ENCODE assay signal across 7 mouse cellular contexts in the genomic region with DNA sequence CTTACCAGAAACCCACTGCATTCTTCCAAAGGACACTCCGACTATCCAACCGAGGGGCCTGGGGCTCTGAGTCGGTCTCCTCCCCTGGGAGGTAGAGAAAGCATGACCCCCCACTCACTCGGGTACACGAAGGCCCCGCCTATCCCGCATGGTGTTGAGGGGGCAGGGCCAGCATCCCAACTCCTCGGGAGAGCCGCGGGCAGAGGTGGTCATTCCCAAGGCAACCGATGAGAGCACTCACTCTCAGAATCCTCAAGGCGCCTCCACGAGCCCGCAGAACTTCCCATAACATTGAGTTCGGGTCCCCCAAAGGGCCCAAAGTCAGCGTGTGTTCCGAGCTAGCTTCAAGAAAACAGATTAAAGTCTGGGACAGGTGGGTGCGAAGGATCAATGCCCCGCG. TPM values are rescaled to one million over a fixed set of nuclear protein-coding genes. Genes with fewer than 3 reads are reported as not detected.
DNase-seq lines count a peak whose midpoint lies in the region; ATAC-seq and TF ChIP-seq lines count a peak whose summit lies in the region.

No protein-coding gene starts in this region.

- no peak for ATAC-seq in megakaryocyte, adult 5-6 weeks (ENCODE audit: poor library complexity, severe bottlenecking)
- peak; percentile 77 for ATAC-seq in forebrain, embryonic 11.5 days (replicated peaks; ENCODE audit: low FRiP score)
- peak; percentile 63 for ATAC-seq in kidney, embryonic 15.5 days (replicated peaks; ENCODE audit: low FRiP score)
- ATAC-seq in lung, postnatal 0 days: peak; percentile 49
- peak; percentile 53; the same call in 1 of the 2 replicates for ATAC-seq in stomach, embryonic 16.5 days (ENCODE audit: insufficient read depth, low FRiP score)

- H3K4me1 ChIP-seq in megakaryocyte, embryonic 14.5 days: peaks cover 63% of the 10 kb centered on the region
- H3K4me1 ChIP-seq in forebrain, embryonic 11.5 days (replicated peaks; ENCODE audit: control insufficient read depth, insufficient read depth, low read length): no peaks in the 10 kb centered on the region
- H3K4me1 ChIP-seq in kidney, embryonic 15.5 days: peaks cover 19% of the 10 kb centered on the region
- no peaks in the 10 kb centered on the region; the same call in 1 of the 2 replicates for H3K4me1 ChIP-seq in lung, postnatal 0 days (ENCODE audit: insufficient read depth, low read depth, low read length)
- H3K4me1 ChIP-seq in stomach, embryonic 16.5 days (ENCODE audit: control insufficient read depth, insufficient read depth, low read length): 0 out of 2 replicates have a peak, but pooled peaks cover 4% of the 10 kb centered on the region

- peak; percentile 38 for DNase-seq in brain, embryonic 14.5 days (ENCODE audit: low read depth)
- peak; percentile 72 for DNase-seq in forebrain, embryonic 11.5 days (ENCODE audit: low spot score)
- DNase-seq in lung, postnatal 0 days (ENCODE audit: low spot score): peak; percentile 55

- no peaks in the 10 kb centered on the region for H3K9me3 ChIP-seq in megakaryocyte, embryonic 14.5 days
- no peaks in the 10 kb centered on the region for H3K9me3 ChIP-seq in forebrain, embryonic 11.5 days (ENCODE audit: control insufficient read depth, low read length)
- no peaks in the 10 kb centered on the region for H3K9me3 ChIP-seq in kidney, embryonic 15.5 days (replicated peaks)
- H3K9me3 ChIP-seq in lung, postnatal 0 days (ENCODE audit: low read length): no peaks in the 10 kb centered on the region
- no peaks in the 10 kb centered on the region for H3K9me3 ChIP-seq in stomach, embryonic 16.5 days (replicated peaks; ENCODE audit: control insufficient read depth, low read length)

- TF ChIP-seq POLR2A in brain, embryonic 14.5 days (IDR thresholded peaks at IDR 0.05; ENCODE audit: borderline replicate concordance, extremely low read depth, insufficient read depth, insufficient read length, poor library complexity, severe bottlenecking): no peak

- H3K27ac ChIP-seq in forebrain, embryonic 11.5 days (ENCODE audit: low read depth, low read length): no peak overlapping the region
- H3K27ac ChIP-seq in kidney, embryonic 15.5 days: peak overlapping the region; percentile 90; the same call in 1 of the 2 replicates
- H3K27ac ChIP-seq in lung, postnatal 0 days (ENCODE audit: low read length): 0 out of 2 replicates have a peak overlapping the region, but pooled peaks have one; percentile 85
- H3K27ac ChIP-seq in stomach, embryonic 16.5 days (ENCODE audit: low read length): peak overlapping the region; percentile 46

- peak overlapping the region; percentile 94 for H3K4me3 ChIP-seq in megakaryocyte, embryonic 14.5 days (replicated peaks)
- H3K4me3 ChIP-seq in forebrain, embryonic 11.5 days (ENCODE audit: low read depth, low read length): peak overlapping the region; percentile 48
- H3K4me3 ChIP-seq in kidney, embryonic 15.5 days (replicated peaks): peak overlapping the region; percentile 58
- peak overlapping the region; percentile 49 for H3K4me3 ChIP-seq in lung, postnatal 0 days (ENCODE audit: low read depth, low read length)
- H3K4me3 ChIP-seq in stomach, embryonic 16.5 days (replicated peaks; ENCODE audit: low read length): peak overlapping the region; percentile 70

- H3K4me2 ChIP-seq in forebrain, embryonic 11.5 days (ENCODE audit: low read depth, low read length, severe bottlenecking): peak overlapping the region; percentile 56
- peak overlapping the region; percentile 89 for H3K4me2 ChIP-seq in kidney, embryonic 15.5 days
- peak overlapping the region; percentile 78 for H3K4me2 ChIP-seq in lung, postnatal 0 days (replicated peaks; ENCODE audit: low read depth, low read length)
- H3K4me2 ChIP-seq in stomach, embryonic 16.5 days (ENCODE audit: low read depth, low read length): peak overlapping the region; percentile 78

- H3K27me3 ChIP-seq in megakaryocyte, embryonic 14.5 days (replicated peaks): peaks cover 35% of the 10 kb centered on the region
- peaks cover 4% of the 10 kb centered on the region for H3K27me3 ChIP-seq in forebrain, embryonic 11.5 days (ENCODE audit: control insufficient read depth, insufficient read depth, low read length)
- peaks cover 8% of the 10 kb centered on the region for H3K27me3 ChIP-seq in kidney, embryonic 15.5 days
- no peaks in the 10 kb centered on the region for H3K27me3 ChIP-seq in lung, postnatal 0 days (replicated peaks; ENCODE audit: insufficient read depth, low read length)
- no peaks in the 10 kb centered on the region; the same call in 1 of the 2 replicates for H3K27me3 ChIP-seq in stomach, embryonic 16.5 days (ENCODE audit: control insufficient read depth, insufficient read depth, low read length)

- WGBS in forebrain, embryonic 11.5 days: 2% methylated on average over 20 of the region's 20 CpGs
- under 1% methylated on average over 20 of the region's 20 CpGs for WGBS in kidney, embryonic 15.5 days
- 4% methylated on average over 20 of the region's 20 CpGs for WGBS in lung, postnatal 0 days
- WGBS in stomach, embryonic 16.5 days: 2% methylated on average over 20 of the region's 20 CpGs

- H3K9ac ChIP-seq in forebrain, embryonic 11.5 days (ENCODE audit: low read length): peak overlapping the region; percentile 35
- H3K9ac ChIP-seq in kidney, embryonic 15.5 days: peak overlapping the region; percentile 52
- peak overlapping the region; percentile 29 for H3K9ac ChIP-seq in lung, postnatal 0 days (replicated peaks; ENCODE audit: low read depth)
- peak overlapping the region; percentile 79 for H3K9ac ChIP-seq in stomach, embryonic 16.5 days (ENCODE audit: low read length)

- no peak for TF ChIP-seq EP300 in lung, postnatal 0 days (IDR thresholded peaks at IDR 0.05)

- H3K36me3 ChIP-seq in megakaryocyte, embryonic 14.5 days (replicated peaks; ENCODE audit: low read length): peaks cover 41% of the 10 kb centered on the region
- no peaks in the 10 kb centered on the region for H3K36me3 ChIP-seq in forebrain, embryonic 11.5 days (ENCODE audit: control insufficient read depth, insufficient read depth, low read length)
- H3K36me3 ChIP-seq in kidney, embryonic 15.5 days: peaks cover 10% of the 10 kb centered on the region; the same call in 1 of the 2 replicates
- no peaks in the 10 kb centered on the region for H3K36me3 ChIP-seq in lung, postnatal 0 days (ENCODE audit: insufficient read depth, low read length)
- H3K36me3 ChIP-seq in stomach, embryonic 16.5 days (ENCODE audit: control insufficient read depth, insufficient read depth, low read length): no peaks in the 10 kb centered on the region

- TF ChIP-seq CTCF in brain, embryonic 14.5 days (IDR thresholded peaks at IDR 0.05; ENCODE audit: borderline replicate concordance, extremely low read depth, insufficient read depth, insufficient read length): 0 out of 2 replicates have a peak, but pooled peaks have one; percentile 2
- TF ChIP-seq CTCF in lung, postnatal 0 days (IDR thresholded peaks at IDR 0.05): no peak

RNA-seq across cellular contexts. Expression of a gene that starts 2.0 kb away (rescaled TPM):
- polyA plus RNA-seq in megakaryocyte, embryonic 14.5 days (2012; ENCODE audit: insufficient read depth, low replicate concordance): 30.2 TPM in 1 of 2 replicates, not detected in the other
- 27.6 and 30.3 TPM in 2 replicates for total RNA-seq in megakaryocyte, adult 5-6 weeks (2015)
- 98.7 and 99.5 TPM in 2 replicates for total RNA-seq in megakaryocyte, adult 5-6 weeks (2017)
- 0.38 and 0.81 TPM in 2 replicates for polyA plus RNA-seq in brain, embryonic 14.5 days (2012; rRNA removed)
- 0.69 and 0.77 TPM in 2 replicates for polyA plus RNA-seq in forebrain, embryonic 11.5 days (2014; fragmentation: Nextera tagmentation; extraction: Ambion mirVana)
- 0.72 and 0.82 TPM in 2 replicates for polyA plus RNA-seq in kidney, embryonic 15.5 days (2015; fragmentation: Nextera tagmentation; extraction: Ambion mirVana)
- polyA plus RNA-seq in lung, postnatal 0 days (2015; fragmentation: Nextera tagmentation; extraction: Ambion mirVana): 3.9 and 4.1 TPM in 2 replicates
- polyA plus RNA-seq in stomach, embryonic 16.5 days (2015; fragmentation: Nextera tagmentation; extraction: Ambion mirVana): 1.4 and 2.2 TPM in 2 replicates

RNA-seq across cellular contexts. Expression of a gene that starts 2.9 kb away (rescaled TPM):
- polyA plus RNA-seq in megakaryocyte, embryonic 14.5 days (2012; ENCODE audit: insufficient read depth, low replicate concordance): 8.9 and 21.3 TPM in 2 replicates
- 106 and 118 TPM in 2 replicates for total RNA-seq in megakaryocyte, adult 5-6 weeks (2015)
- total RNA-seq in megakaryocyte, adult 5-6 weeks (2017): 59.5 and 77.8 TPM in 2 replicates
- polyA plus RNA-seq in brain, embryonic 14.5 days (2012; rRNA removed): 45.5 and 64.3 TPM in 2 replicates
- polyA plus RNA-seq in forebrain, embryonic 11.5 days (2014; fragmentation: Nextera tagmentation; extraction: Ambion mirVana): 22.8 and 23.0 TPM in 2 replicates
- 36.0 and 38.8 TPM in 2 replicates for polyA plus RNA-seq in kidney, embryonic 15.5 days (2015; fragmentation: Nextera tagmentation; extraction: Ambion mirVana)
- polyA plus RNA-seq in lung, postnatal 0 days (2015; fragmentation: Nextera tagmentation; extraction: Ambion mirVana): 33.0 and 38.3 TPM in 2 replicates
- 30.4 and 33.3 TPM in 2 replicates for polyA plus RNA-seq in stomach, embryonic 16.5 days (2015; fragmentation: Nextera tagmentation; extraction: Ambion mirVana)

RNA-seq across cellular contexts. Expression of a gene that starts 12.0 kb away (rescaled TPM):
- 1.4 TPM in 1 of 2 replicates, not detected in the other for polyA plus RNA-seq in megakaryocyte, embryonic 14.5 days (2012; ENCODE audit: insufficient read depth, low replicate concordance)
- 2.5 and 2.9 TPM in 2 replicates for total RNA-seq in megakaryocyte, adult 5-6 weeks (2015)
- total RNA-seq in megakaryocyte, adult 5-6 weeks (2017): 3.0 and 4.8 TPM in 2 replicates
- polyA plus RNA-seq in brain, embryonic 14.5 days (2012; rRNA removed): not detected in 2 replicates
- not detected in 2 replicates for polyA plus RNA-seq in forebrain, embryonic 11.5 days (2014; fragmentation: Nextera tagmentation; extraction: Ambion mirVana)
- not detected in 2 replicates for polyA plus RNA-seq in kidney, embryonic 15.5 days (2015; fragmentation: Nextera tagmentation; extraction: Ambion mirVana)
- 0.31 TPM in 1 of 2 replicates, not detected in the other for polyA plus RNA-seq in lung, postnatal 0 days (2015; fragmentation: Nextera tagmentation; extraction: Ambion mirVana)
- not detected in 2 replicates for polyA plus RNA-seq in stomach, embryonic 16.5 days (2015; fragmentation: Nextera tagmentation; extraction: Ambion mirVana)

RNA-seq across cellular contexts. Expression of a gene that starts 16.5 kb away (rescaled TPM):
- 22.3 and 46.6 TPM in 2 replicates for polyA plus RNA-seq in megakaryocyte, embryonic 14.5 days (2012; ENCODE audit: insufficient read depth, low replicate concordance)
- 110 and 121 TPM in 2 replicates for total RNA-seq in megakaryocyte, adult 5-6 weeks (2015)
- total RNA-seq in megakaryocyte, adult 5-6 weeks (2017): 131 and 143 TPM in 2 replicates
- polyA plus RNA-seq in brain, embryonic 14.5 days (2012; rRNA removed): 108 and 149 TPM in 2 replicates
- polyA plus RNA-seq in forebrain, embryonic 11.5 days (2014; fragmentation: Nextera tagmentation; extraction: Ambion mirVana): 175 and 184 TPM in 2 replicates
- polyA plus RNA-seq in kidney, embryonic 15.5 days (2015; fragmentation: Nextera tagmentation; extraction: Ambion mirVana): 231 and 236 TPM in 2 replicates
- polyA plus RNA-seq in lung, postnatal 0 days (2015; fragmentation: Nextera tagmentation; extraction: Ambion mirVana): 141 and 154 TPM in 2 replicates
- 165 and 176 TPM in 2 replicates for polyA plus RNA-seq in stomach, embryonic 16.5 days (2015; fragmentation: Nextera tagmentation; extraction: Ambion mirVana)

RNA-seq across cellular contexts. Expression of a gene that starts 47.9 kb away (rescaled TPM):
- polyA plus RNA-seq in megakaryocyte, embryonic 14.5 days (2012; ENCODE audit: insufficient read depth, low replicate concordance): 27.5 TPM in 1 of 2 replicates, not detected in the other
- 54.7 and 61.4 TPM in 2 replicates for total RNA-seq in megakaryocyte, adult 5-6 weeks (2015)
- total RNA-seq in megakaryocyte, adult 5-6 weeks (2017): 108 and 126 TPM in 2 replicates
- 2.7 and 3.9 TPM in 2 replicates for polyA plus RNA-seq in brain, embryonic 14.5 days (2012; rRNA removed)
- polyA plus RNA-seq in forebrain, embryonic 11.5 days (2014; fragmentation: Nextera tagmentation; extraction: Ambion mirVana): 1.6 and 3.2 TPM in 2 replicates
- 9.7 and 13.6 TPM in 2 replicates for polyA plus RNA-seq in kidney, embryonic 15.5 days (2015; fragmentation: Nextera tagmentation; extraction: Ambion mirVana)
- polyA plus RNA-seq in lung, postnatal 0 days (2015; fragmentation: Nextera tagmentation; extraction: Ambion mirVana): 266 and 308 TPM in 2 replicates
- 133 and 141 TPM in 2 replicates for polyA plus RNA-seq in stomach, embryonic 16.5 days (2015; fragmentation: Nextera tagmentation; extraction: Ambion mirVana)

Comparison
In these comparisons a context has a peak if more than half of its experiments do, and no peak if none do; other contexts are left out.
1. H3K9ac ChIP-seq: peak in every context shown above with its lines; median percentile 79 in stomach, embryonic 16.5 days; 52 in kidney, embryonic 15.5 days; 35 in forebrain, embryonic 11.5 days; 29 in lung, postnatal 0 days.